11 mouse cellular contexts compared by ENCODE assay signal in genomic region chr5:30233979-30234378, GRCm38 (mm10). TPM values are rescaled to one million over a fixed set of nuclear protein-coding genes. Genes with fewer than 3 reads are reported as not detected.
DNase-seq lines count a peak whose midpoint lies in the region; ATAC-seq lines count a peak whose summit lies in the region.
"Had no signal": no experiment of that assay in that cellular context is flagged by ENCODE, and none has a peak within 500 bp of the region (broad histone marks: within the 10 kb centered on the region; RNA-seq: fewer than 3 reads in every experiment).

No protein-coding gene starts in this region.

- DNase-seq in heart, adult 18-20 months: no peak
- peak; percentile 56 for DNase-seq in adipocyte (ENCODE audit: low spot score)
- no peak for DNase-seq in hindbrain, embryonic 14.5 days (ENCODE audit: low spot score)
- DNase-seq in cerebellum, postnatal 10 days: no peak
- DNase-seq in left cerebral cortex, adult 9 months (ENCODE audit: low spot score in 2 of 2): no peak
- DNase-seq in ovary, postnatal 36 days (ENCODE audit: low spot score): no peak
- DNase-seq: adrenal gland, postnatal 25 days; B cell, adult 2 months had no signal

- no peak for ATAC-seq in heart, embryonic 11.5 days (replicated peaks; ENCODE audit: insufficient number of reproducible peaks, low FRiP score, low TSS enrichment)
- no peak for ATAC-seq in hindbrain, embryonic 14.5 days (ENCODE audit: low FRiP score)
- ATAC-seq in midbrain, embryonic 12.5 days (ENCODE audit: low FRiP score, low read depth): no peak

- peak overlapping the region; percentile 71 for H3K4me3 ChIP-seq in heart, embryonic 11.5 days (ENCODE audit: low read depth, low read length)
- peak overlapping the region; percentile 87 for H3K4me3 ChIP-seq in hindbrain, embryonic 14.5 days (replicated peaks; ENCODE audit: low read length)
- H3K4me3 ChIP-seq in midbrain, embryonic 12.5 days: peak overlapping the region; percentile 83; the same call in 1 of the 2 replicates

- H3K27me3 ChIP-seq in heart, embryonic 11.5 days (ENCODE audit: control insufficient read depth, insufficient read depth, low read length): no peaks in the 10 kb centered on the region
- no peaks in the 10 kb centered on the region for H3K27me3 ChIP-seq in hindbrain, embryonic 14.5 days (ENCODE audit: control insufficient read depth, insufficient read depth, low read length)
- no peaks in the 10 kb centered on the region for H3K27me3 ChIP-seq in midbrain, embryonic 12.5 days

- 28% methylated on average over 8 of the region's 8 CpGs for whole genome bisulfite sequencing in heart, embryonic 11.5 days (ENCODE audit: insufficient replicate concordance)
- 67% methylated on average over 8 of the region's 8 CpGs for WGBS in hindbrain, embryonic 14.5 days
- WGBS in midbrain, embryonic 12.5 days: 78% methylated on average over 8 of the region's 8 CpGs

- peak overlapping the region; percentile 69 for H3K4me2 ChIP-seq in heart, embryonic 11.5 days
- H3K4me2 ChIP-seq in hindbrain, embryonic 14.5 days (replicated peaks): peak overlapping the region; percentile 86
- H3K4me2 ChIP-seq in midbrain, embryonic 12.5 days (replicated peaks): peak overlapping the region; percentile 70

- no peaks in the 10 kb centered on the region; the same call in 1 of the 2 replicates for H3K36me3 ChIP-seq in heart, embryonic 11.5 days (ENCODE audit: control insufficient read depth, insufficient read depth, low read length)
- peaks cover 3% of the 10 kb centered on the region; the same call in 1 of the 2 replicates for H3K36me3 ChIP-seq in hindbrain, embryonic 14.5 days (replicated peaks; ENCODE audit: control insufficient read depth, insufficient read depth)
- peaks cover 9% of the 10 kb centered on the region for H3K36me3 ChIP-seq in midbrain, embryonic 12.5 days

- peaks cover 13% of the 10 kb centered on the region; the same call in 1 of the 2 replicates for H3K4me1 ChIP-seq in heart, embryonic 11.5 days (ENCODE audit: control insufficient read depth, insufficient read depth, low read length)
- H3K4me1 ChIP-seq in hindbrain, embryonic 14.5 days (replicated peaks; ENCODE audit: control insufficient read depth, insufficient read depth, low read length): peaks cover 27% of the 10 kb centered on the region
- peaks cover 23% of the 10 kb centered on the region for H3K4me1 ChIP-seq in midbrain, embryonic 12.5 days

- H3K9ac ChIP-seq in heart, embryonic 11.5 days (ENCODE audit: low read depth, low read length): peak overlapping the region; percentile 78
- H3K9ac ChIP-seq in hindbrain, embryonic 14.5 days: peak overlapping the region; percentile 94
- peak overlapping the region; percentile 84; the same call in 1 of the 2 replicates for H3K9ac ChIP-seq in midbrain, embryonic 12.5 days (replicated peaks)

- no peaks in the 10 kb centered on the region for H3K9me3 ChIP-seq in heart, embryonic 11.5 days (replicated peaks; ENCODE audit: control insufficient read depth, low read length)
- no peaks in the 10 kb centered on the region for H3K9me3 ChIP-seq in hindbrain, embryonic 14.5 days (ENCODE audit: control insufficient read depth, low read length)
- no peaks in the 10 kb centered on the region for H3K9me3 ChIP-seq in midbrain, embryonic 12.5 days

- no peak overlapping the region for H3K27ac ChIP-seq in heart, embryonic 11.5 days (ENCODE audit: low read depth, low read length)
- H3K27ac ChIP-seq in hindbrain, embryonic 14.5 days: no peak overlapping the region
- H3K27ac ChIP-seq in midbrain, embryonic 12.5 days (replicated peaks): no peak overlapping the region
- H3K27ac ChIP-seq: macrophage had no signal

RNA-seq across cellular contexts. Expression of gene Selenoi, which starts 1.6 kb away (rescaled TPM):
- 22.9 and 24.9 TPM in 2 replicates for polyA plus RNA-seq in heart, embryonic 11.5 days (2014; fragmentation: Nextera tagmentation; extraction: Ambion mirVana)
- 10 to 100 TPM; 16.6 to 18.5 TPM for total RNA-seq in heart, adult 18-20 months (2021)
- 38.0 and 39.7 TPM in 2 replicates for polyA plus RNA-seq in hindbrain, embryonic 14.5 days (2014; fragmentation: Nextera tagmentation; extraction: Ambion mirVana)
- 23.0 and 23.3 TPM in 2 replicates for polyA plus RNA-seq in midbrain, embryonic 12.5 days (2016; fragmentation: Nextera tagmentation; extraction: Ambion mirVana)

RNA-seq across cellular contexts. Expression of gene Adgrf3, which starts 28.5 kb away (rescaled TPM):
- 0.24 and 0.62 TPM in 2 replicates for polyA plus RNA-seq in heart, embryonic 11.5 days (2014; fragmentation: Nextera tagmentation; extraction: Ambion mirVana)
- under 1 TPM in 1 of 2 experiments, not detected in 1; 0.59 TPM for total RNA-seq in heart, adult 18-20 months (2021)
- polyA plus RNA-seq in hindbrain, embryonic 14.5 days (2014; fragmentation: Nextera tagmentation; extraction: Ambion mirVana): not detected in 2 replicates
- polyA plus RNA-seq in midbrain, embryonic 12.5 days (2016; fragmentation: Nextera tagmentation; extraction: Ambion mirVana): not detected in 2 replicates
- total RNA-seq: adrenal gland, postnatal 25 days had no signal
- polyA plus RNA-seq: macrophage had no signal

RNA-seq across cellular contexts. Expression of gene Drc1, which starts 47.2 kb away (rescaled TPM):
- polyA plus RNA-seq in heart, embryonic 11.5 days (2014; fragmentation: Nextera tagmentation; extraction: Ambion mirVana): 0.36 TPM in 1 of 2 replicates, not detected in the other
- total RNA-seq in heart, adult 18-20 months (2021): under 1 TPM in 1 of 2 experiments, not detected in 1; 0.49 TPM
- 5.5 and 6.0 TPM in 2 replicates for polyA plus RNA-seq in hindbrain, embryonic 14.5 days (2014; fragmentation: Nextera tagmentation; extraction: Ambion mirVana)
- polyA plus RNA-seq in midbrain, embryonic 12.5 days (2016; fragmentation: Nextera tagmentation; extraction: Ambion mirVana): 0.84 and 1.3 TPM in 2 replicates
- polyA plus RNA-seq: macrophage had no signal
